Mouse (Mus musculus): ENCODE results near the gene Ift22.

- TF ChIP-seq CTCF (IDR thresholded peaks at IDR 0.05; ENCODE audit: low read depth, low read length), result no peak
- TF ChIP-seq EP300 (IDR thresholded peaks at IDR 0.05; ENCODE audit: insufficient read depth, low read depth, low read length), result no peak
Observed at GRCm38 (mm10) chr5:136918655-136919472, 10.9 kb downstream of the Ift22 start.
